Mouse (Mus musculus): ENCODE measurements around the gene Lama1. TPM values are rescaled to one million over a fixed set of nuclear protein-coding genes. Genes with fewer than 3 reads are reported as not detected.
A peak's percentile ranks its signal among the peaks of the same experiment; 100 is the strongest.
"Not testable (repeated sequence)": the region's sequence is repeated elsewhere in the genome, so short reads cannot be mapped to it uniquely, and the experiment has no call there.

Lama1 gene
- total RNA-seq, 2 experiments from 2014 or later = 0.17 to 0.20 TPM

DNA sequence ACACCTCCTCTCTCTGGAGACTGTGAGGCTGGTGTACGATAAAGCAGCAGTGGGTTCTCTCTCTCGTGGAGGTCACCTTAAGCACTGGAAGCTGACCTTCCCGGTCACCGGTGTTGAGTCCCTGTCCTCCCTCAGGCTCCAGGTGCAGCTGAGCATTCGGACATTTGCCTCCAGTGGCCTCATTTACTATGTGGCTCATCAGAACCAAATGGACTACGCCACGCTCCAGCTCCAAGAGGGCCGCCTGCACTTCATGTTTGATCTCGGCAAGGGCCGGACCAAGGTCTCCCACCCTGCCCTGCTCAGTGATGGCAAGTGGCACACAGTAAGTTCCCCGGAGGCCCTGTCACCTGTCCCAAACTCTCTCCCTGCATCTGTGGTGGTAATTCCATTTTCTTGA lies 118.7 kb downstream of the Lama1 start:
- Histone ChIP-seq H3K4me3 (no peak overlapping the region), H3K27ac (no peak overlapping the region)
- TF ChIP-seq CTCF (IDR thresholded peaks at IDR 0.05) = no peak
- intact Hi-C loops (cut with DNase I) = no loop called here
- no peak for DNase-seq

DNA sequence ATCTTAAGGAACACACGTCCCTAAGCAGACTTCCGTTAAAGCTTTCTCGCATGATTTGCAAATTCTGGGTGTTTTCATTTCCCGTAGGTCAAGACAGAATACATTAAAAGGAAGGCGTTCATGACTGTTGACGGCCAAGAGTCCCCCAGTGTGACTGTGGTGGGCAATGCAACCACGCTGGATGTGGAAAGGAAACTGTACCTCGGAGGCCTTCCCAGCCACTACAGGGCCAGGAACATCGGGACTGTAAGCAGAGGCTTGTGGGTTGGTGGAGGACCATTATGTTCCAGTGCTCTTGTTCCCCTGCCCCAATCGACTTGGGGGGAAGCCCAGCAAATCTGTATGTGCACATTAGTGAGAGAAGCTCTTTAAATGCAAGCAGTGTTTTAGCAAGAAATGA lies 119.9 kb downstream of the Lama1 start:
- no peak for TF ChIP-seq CTCF (IDR thresholded peaks at IDR 0.05)
- H3K4me3 ChIP-seq = no peak overlapping the region

DNA sequence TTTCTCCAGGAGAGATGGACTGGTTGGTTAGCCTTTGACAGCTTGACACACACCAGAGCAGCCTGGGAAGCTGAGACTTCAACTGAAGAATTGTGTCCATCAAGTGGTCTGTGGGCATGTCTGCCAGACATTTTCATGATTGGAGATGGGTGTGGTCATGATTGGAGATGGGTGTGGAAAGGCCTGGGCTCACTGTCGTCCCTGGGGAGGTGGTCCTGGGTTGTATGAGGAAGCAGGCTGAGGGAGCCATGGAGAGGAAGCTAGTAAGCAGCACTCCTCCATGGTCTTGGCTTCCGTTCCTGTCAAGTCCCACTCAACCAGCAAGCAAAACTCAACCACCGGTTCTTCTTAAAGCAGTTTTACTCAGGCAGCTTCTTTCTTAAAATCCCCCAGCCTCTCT lies 130.4 kb downstream of the Lama1 start:
- intact Hi-C loops (cut with DNase I) = no loop called here
- Histone ChIP-seq H3K27ac (no peak overlapping the region), H3K4me3 (no peak overlapping the region)
- no peak for TF ChIP-seq CTCF (IDR thresholded peaks at IDR 0.05)
- no peak for DNase-seq

More for the DNA sequence above, 119.9 kb downstream of the Lama1 start:
- intact Hi-C loops (cut with DNase I) = no loop called here
- DNase-seq = no peak
- H3K27ac ChIP-seq = no peak overlapping the region

DNA sequence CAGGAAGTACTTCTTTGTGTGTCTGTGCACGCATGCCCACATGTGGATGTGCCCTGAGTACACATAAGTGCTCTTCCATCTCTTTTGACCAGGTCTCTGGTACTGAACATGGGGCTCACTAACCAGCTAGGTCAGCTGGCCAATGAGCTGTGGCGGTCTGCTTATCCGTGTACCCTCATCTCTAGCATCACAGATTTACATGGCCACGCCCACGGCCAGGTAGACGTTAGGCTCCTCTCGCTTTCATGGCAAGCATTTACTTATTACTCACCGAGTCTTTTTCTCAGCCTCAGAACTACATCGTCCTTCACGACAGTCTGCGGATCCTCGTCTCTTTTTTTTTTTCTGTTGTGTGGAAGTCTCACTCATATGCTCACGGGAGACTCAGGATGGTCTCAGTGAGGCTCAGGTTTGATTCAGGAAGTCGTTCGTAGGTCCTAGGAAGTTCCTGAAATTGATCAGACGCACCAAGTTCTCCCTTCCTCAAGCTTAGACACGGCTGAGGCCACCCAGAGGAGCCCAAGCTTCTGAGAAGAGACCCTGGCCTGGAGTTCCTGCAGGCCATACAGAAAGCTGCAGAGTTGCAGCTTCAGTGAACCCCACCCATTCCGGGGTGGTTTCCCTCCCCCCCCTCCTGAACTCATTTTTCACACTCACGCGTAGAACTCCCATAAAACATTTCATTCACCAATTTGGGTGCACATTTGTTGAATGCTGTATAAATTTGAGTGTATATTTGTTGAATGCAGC lies 139.3 kb downstream of the Lama1 start:
- Histone ChIP-seq H3K4me3 (no peak overlapping the region), H3K27ac (no peak overlapping the region)
- no peak for DNase-seq
- intact Hi-C loops (cut with DNase I) = loop anchor here (10.0 kb wide), 1 partner anchor 1262 kb away; no protein-coding TSS in a partner anchor
- TF ChIP-seq CTCF (IDR thresholded peaks at IDR 0.05) = no peak

DNA sequence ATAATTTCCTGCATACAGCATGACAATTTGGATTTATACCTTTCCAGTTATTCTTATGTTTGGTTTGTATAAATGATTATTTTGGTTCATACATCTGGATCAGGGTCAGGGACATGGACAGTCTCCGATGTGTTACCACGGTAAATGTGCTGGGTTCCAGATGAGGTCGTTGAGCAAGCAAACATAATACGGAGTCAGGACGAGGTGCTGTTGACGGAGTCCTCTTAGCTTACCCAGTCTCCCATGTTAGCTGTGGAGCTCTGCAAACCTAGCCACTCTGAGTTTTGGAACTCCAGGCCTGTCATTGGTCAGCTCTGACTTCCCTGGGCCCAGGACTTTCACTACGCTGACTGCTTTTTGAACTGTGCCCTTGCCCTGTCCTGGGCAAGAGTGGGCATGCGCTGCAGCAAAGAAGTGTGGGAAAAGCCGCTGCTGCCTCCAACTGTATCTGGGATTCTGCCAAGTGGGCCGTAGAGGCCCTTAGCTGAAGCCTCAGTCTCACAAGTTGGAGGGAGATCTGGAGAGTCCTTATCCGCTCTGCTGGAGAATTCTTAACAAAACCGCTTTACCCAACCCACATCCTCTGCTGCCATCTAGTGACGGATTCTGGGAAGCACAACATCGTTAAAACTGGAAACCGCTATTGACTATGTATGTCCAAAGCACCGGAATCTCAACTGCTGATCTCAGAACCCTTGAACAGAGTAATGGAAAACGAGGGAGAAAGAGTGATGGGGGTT lies 140.5 kb downstream of the Lama1 start:
- intact Hi-C loops (cut with DNase I) = loop anchor here (1.0 to 10.0 kb wide), 2 partner anchors 58 to 1263 kb away; no protein-coding TSS in a partner anchor
- DNase-seq = peak; percentile 62
- peak overlapping the region; percentile 28; the same call in 1 of the 2 replicates for H3K4me3 ChIP-seq
- no peak overlapping the region for H3K27ac ChIP-seq
- peak; percentile 82 for TF ChIP-seq CTCF (IDR thresholded peaks at IDR 0.05)

DNA sequence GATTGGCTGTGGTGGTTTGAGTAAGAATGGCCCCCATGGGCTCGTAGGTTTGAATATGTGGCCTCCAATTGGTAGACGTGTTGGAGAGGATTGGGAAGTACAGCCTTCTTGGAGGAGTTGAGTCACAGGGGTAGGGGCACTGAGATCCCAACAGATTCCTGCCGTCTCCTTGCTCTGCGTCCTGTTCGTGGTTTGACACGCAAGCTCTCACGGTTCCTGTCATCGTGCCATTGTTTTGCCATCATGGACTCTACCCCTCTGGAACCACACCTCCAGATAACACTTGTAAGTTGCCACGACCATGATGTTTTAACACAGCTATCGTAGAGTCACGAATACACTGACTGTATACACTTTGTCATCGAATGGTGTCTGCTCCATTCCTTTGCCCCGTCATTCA lies 141.9 kb downstream of the Lama1 start:
- intact Hi-C loops (cut with DNase I) = loop anchor here (10.0 kb wide), 1 partner anchor 1264 kb away; no protein-coding TSS in a partner anchor
- no peak for DNase-seq
- no peak overlapping the region for H3K27ac ChIP-seq
- H3K4me3 ChIP-seq = no peak overlapping the region
- no peak for TF ChIP-seq CTCF (IDR thresholded peaks at IDR 0.05)

DNA sequence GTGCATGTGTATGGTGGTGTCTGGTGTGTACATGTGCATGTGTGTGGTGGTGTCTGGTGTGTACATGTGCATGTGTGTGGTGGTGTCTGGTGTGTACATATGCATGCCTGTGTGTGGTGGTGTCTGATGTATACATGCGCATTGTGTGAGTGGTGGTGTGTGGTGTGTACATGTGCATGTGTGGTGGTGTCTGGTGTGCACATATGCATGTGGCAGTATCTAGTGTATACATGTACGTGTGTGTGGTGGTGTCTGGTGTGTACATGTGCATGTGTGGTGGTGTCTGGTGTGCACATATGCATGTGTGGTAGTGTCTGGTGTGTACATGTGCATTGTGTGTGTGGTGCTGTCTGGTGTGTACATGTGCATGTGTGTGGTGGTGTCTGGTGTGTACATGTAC lies 144.4 kb downstream of the Lama1 start:
- H3K4me3 ChIP-seq; DNase-seq; intact Hi-C loops (cut with DNase I); H3K27ac ChIP-seq: not testable (repeated sequence)

DNA sequence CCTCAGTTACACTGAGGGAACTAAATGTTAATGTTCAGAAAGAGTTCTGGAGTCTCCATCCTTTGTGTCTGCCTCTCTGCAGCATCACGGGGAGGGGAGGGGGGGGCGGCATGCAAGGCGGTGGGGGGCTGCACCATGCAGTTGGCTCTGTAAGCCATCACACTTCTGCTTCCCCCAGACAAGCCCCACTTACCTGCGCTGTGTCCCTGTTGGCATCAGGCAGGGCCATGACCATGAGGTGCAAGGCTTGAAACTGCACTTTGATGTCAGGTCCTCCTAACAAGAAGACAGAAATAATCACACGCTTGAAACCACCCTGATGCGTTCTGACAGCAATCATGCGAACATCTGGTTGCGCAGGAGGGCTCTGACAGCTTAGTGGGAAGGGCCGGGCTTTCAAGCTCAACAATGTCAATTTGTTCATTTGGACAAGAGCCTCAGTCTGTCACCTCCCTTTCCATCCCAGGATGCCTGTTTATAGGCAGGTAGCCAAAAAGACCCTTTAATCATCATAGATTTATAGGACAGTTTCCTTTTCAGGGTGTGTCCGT lies 164.1 kb downstream of the Lama1 start:
- intact Hi-C loops (cut with DNase I) = loop anchor here (5.0 kb wide), 2 partner anchors 306 to 1246 kb away; no protein-coding TSS in a partner anchor
- Histone ChIP-seq H3K27ac (no peak overlapping the region), H3K4me3 (no peak overlapping the region)
- no peak for DNase-seq
- no peak for TF ChIP-seq CTCF (IDR thresholded peaks at IDR 0.05)

DNA sequence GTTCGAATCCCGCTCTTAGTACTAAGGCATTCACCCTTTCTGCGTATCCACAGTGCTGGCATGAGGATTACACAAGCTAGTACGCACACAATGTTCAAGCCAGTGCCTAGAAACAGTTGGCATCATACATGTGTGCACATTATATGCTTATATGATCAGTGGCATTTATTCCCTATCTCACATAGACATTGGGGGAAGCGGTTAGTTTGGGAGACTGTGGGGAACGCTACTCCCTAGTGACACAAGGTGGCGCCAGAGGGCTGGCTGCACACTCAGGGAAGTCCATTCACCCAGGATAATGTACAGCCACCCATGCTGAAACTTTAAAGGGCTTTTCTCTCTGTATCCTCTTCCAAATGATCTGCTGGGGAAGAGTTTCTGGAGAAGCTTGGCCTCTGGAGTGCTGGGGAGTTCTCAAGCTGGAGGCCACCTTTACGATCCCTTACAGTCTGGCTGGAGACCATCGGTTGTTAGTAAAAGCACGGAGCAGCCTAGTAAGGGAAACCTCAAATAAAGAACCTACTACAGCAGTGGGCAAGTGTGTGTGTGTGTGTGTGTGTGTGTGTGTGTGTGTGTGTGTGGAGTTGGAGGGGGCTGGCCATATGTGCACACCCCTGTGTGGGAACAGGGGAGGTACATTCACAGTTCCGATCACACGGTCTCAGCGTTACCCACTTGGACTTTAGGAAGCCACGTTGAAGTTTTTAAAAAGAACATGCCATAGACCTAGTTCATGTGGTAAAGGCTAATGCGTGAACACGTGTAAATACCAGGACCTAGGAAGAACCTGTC lies 164.9 kb downstream of the Lama1 start:
- no peak overlapping the region for H3K27ac ChIP-seq
- peak; percentile 63 for DNase-seq
- peak; percentile 96 for TF ChIP-seq CTCF (IDR thresholded peaks at IDR 0.05)
- H3K4me3 ChIP-seq = no peak overlapping the region
- intact Hi-C loops (cut with DNase I) = loop anchor here (5.0 kb wide), 2 partner anchors 305 to 1245 kb away; no protein-coding TSS in a partner anchor

DNA sequence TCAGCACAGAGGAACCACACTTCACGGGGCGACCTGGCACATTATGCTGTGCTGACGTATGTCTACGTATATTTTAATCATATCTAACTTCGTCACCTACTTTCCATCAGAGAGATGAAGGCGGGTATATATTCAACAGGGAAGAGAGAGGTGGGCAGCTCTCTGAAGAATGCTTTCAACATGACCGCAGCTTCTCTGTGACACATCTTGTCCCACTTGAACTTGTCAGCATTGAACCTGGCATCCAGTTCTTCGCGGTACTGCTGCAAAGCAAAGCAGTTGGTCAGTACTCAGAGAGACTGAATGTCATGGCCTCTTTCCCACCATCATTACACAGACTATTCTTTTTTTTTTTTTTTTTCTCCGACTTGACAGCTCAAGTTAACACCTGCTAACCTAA lies 167.3 kb downstream of the Lama1 start:
- Histone ChIP-seq H3K27ac (no peak overlapping the region), H3K4me3 (no peak overlapping the region)
- DNase-seq = no peak
- intact Hi-C loops (cut with DNase I) = loop anchor here (5.0 kb wide), 2 partner anchors 303 to 1243 kb away; no protein-coding TSS in a partner anchor
- no peak for TF ChIP-seq CTCF (IDR thresholded peaks at IDR 0.05)

DNA sequence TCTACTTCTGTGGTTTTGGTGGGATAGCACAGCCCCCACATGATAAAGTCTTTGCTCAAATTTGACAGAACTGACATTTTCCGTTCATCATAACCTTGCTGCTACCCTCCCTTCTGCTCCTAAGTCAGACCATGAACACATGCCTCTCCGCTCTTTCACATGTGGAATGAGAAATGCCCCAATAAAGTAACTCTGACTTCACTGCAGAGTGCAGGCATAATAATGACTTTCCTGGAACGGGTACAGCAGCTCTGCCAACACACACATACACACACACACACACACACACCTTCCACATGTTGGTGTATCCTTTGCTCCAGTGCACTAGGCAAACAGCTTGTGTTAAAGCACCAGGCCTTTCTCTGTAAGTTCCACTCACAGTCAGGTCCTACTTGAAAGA lies 167.9 kb downstream of the Lama1 start:
- intact Hi-C loops (cut with DNase I) = loop anchor here (5.0 kb wide), 2 partner anchors 302 to 1242 kb away; no protein-coding TSS in a partner anchor
- no peak overlapping the region; the same call in 1 of the 2 replicates for H3K27ac ChIP-seq
- no peak for TF ChIP-seq CTCF (IDR thresholded peaks at IDR 0.05)

DNA sequence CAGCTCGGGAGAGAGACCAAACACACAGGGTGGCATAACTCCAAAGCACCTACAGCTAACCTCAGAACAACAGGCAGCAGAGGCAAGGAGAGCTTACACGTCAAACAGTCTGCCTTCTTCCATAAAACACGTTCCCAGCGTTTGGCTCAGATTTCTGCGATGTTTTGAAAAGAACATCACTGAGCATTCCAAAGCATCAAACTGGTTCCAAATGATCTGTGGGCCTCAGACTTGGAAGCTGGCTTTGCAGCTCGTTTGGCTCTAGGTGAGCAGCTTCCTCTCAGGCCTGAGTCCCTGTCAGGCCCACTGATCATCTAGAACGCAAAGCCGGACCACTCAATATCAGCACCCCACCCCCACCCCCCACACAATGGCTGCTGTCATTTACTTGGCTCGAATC lies 169.0 kb downstream of the Lama1 start:
- TF ChIP-seq CTCF (IDR thresholded peaks at IDR 0.05) = no peak
- Histone ChIP-seq H3K27ac (peak overlapping the region; percentile 73), H3K4me3 (no peak overlapping the region)
- DNase-seq = peak; percentile 35
- intact Hi-C loops (cut with DNase I) = no loop called here

More for the DNA sequence above, 167.9 kb downstream of the Lama1 start:
- DNase-seq = no peak
- H3K4me3 ChIP-seq = no peak overlapping the region
